Comparison of ENCODE assay signal across 8 mouse cellular contexts in the genomic region with DNA sequence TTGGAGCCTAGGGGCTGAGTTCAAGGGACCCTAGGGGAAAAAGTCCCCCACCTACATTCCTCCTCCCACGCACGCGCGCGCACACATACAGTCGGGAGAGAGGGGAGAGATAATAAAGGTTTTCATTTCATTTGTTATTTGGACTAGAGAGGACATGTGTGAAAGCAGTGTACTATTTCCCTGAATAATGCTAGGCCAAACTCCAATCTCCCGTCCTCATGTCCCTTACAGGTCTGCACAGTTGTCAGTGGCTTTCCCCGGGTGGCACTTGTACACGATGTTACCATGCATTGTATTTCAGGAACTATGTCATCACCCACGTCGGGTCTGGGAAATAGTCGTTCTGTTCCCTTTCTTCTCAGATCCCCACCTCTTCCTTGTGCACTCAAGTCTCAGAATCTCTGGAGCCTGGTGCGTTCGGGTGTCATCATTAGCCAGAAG. TPM values are rescaled to one million over a fixed set of nuclear protein-coding genes. Genes with fewer than 3 reads are reported as not detected.
DNase-seq lines count a peak whose midpoint lies in the region; ATAC-seq and TF ChIP-seq lines count a peak whose summit lies in the region.

No protein-coding gene starts in this region.

- peak overlapping the region; percentile 69 for H3K4me3 ChIP-seq in cerebellum, adult 2 months (replicated peaks; ENCODE audit: insufficient read depth, low read depth, low read length)
- H3K4me3 ChIP-seq in thymus, adult 2 months (ENCODE audit: control insufficient read depth, insufficient read depth, low read length) = peak overlapping the region; percentile 67
- H3K4me3 ChIP-seq in intestine, embryonic 15.5 days (replicated peaks) = peak overlapping the region; percentile 84
- H3K4me3 ChIP-seq in midbrain, embryonic 10.5 days = peak overlapping the region; percentile 74

- peak overlapping the region; percentile 95 for H3K9ac ChIP-seq in intestine, embryonic 15.5 days

- H3K9me3 ChIP-seq in intestine, embryonic 15.5 days = no peaks in the 10 kb centered on the region
- H3K9me3 ChIP-seq in midbrain, embryonic 10.5 days (replicated peaks) = 0 out of 2 replicates have a peak, but pooled peaks cover 3% of the 10 kb centered on the region

- ATAC-seq in cerebellum, adult (ENCODE audit: insufficient number of reproducible peaks, low FRiP score, low TSS enrichment) = no peak
- ATAC-seq in intestine, embryonic 15.5 days = peak; percentile 11

- WGBS in cerebellum, adult 2 months = 23% methylated on average over 14 of the region's 14 CpGs
- 15% methylated on average over 14 of the region's 14 CpGs for WGBS in thymus, adult 2 months
- 6% methylated on average over 14 of the region's 14 CpGs for WGBS in intestine, embryonic 15.5 days
- WGBS in midbrain, embryonic 10.5 days = 4% methylated on average over 14 of the region's 14 CpGs

- no peak for TF ChIP-seq POLR2A in cerebellum, adult 2 months (IDR thresholded peaks at IDR 0.05; ENCODE audit: borderline replicate concordance, insufficient read depth, low read length)
- no peak for TF ChIP-seq POLR2A in thymus, adult 2 months (IDR thresholded peaks at IDR 0.05; ENCODE audit: control insufficient read depth, extremely low read depth, insufficient read depth, low read length, poor library complexity)

- no peaks in the 10 kb centered on the region for H3K4me1 ChIP-seq in cerebellum, adult 2 months (ENCODE audit: control insufficient read depth, insufficient read depth, low read length)
- H3K4me1 ChIP-seq in thymus, adult 2 months (replicated peaks; ENCODE audit: control insufficient read depth, insufficient read depth, low read length) = peaks cover 40% of the 10 kb centered on the region
- H3K4me1 ChIP-seq in intestine, embryonic 15.5 days (replicated peaks) = peaks cover 29% of the 10 kb centered on the region
- peaks cover 71% of the 10 kb centered on the region for H3K4me1 ChIP-seq in midbrain, embryonic 10.5 days

- TF ChIP-seq CTCF in cerebellum, adult 2 months (IDR thresholded peaks at IDR 0.05; ENCODE audit: borderline replicate concordance, insufficient read depth, low read depth, low read length) = no peak
- TF ChIP-seq CTCF in thymus, adult 2 months (IDR thresholded peaks at IDR 0.05; ENCODE audit: borderline replicate concordance, control insufficient read depth, extremely low read depth, insufficient read depth, low read length, poor library complexity) = no peak

- H3K27me3 ChIP-seq in cerebellum, adult 2 months (ENCODE audit: control insufficient read depth, insufficient read depth, low read length) = no peaks in the 10 kb centered on the region
- H3K27me3 ChIP-seq in thymus, adult 2 months (ENCODE audit: control insufficient read depth, insufficient read depth, low read length) = no peaks in the 10 kb centered on the region
- H3K27me3 ChIP-seq in intestine, embryonic 15.5 days (replicated peaks) = no peaks in the 10 kb centered on the region
- H3K27me3 ChIP-seq in midbrain, embryonic 10.5 days (ENCODE audit: low read depth, poor library complexity, severe bottlenecking) = peaks cover 36% of the 10 kb centered on the region

- no peak overlapping the region for H3K27ac ChIP-seq in cerebellum, adult 2 months (ENCODE audit: insufficient read depth, low read length)
- H3K27ac ChIP-seq in thymus, adult 2 months (ENCODE audit: control insufficient read depth, insufficient read depth, low read length) = no peak overlapping the region
- H3K27ac ChIP-seq in intestine, embryonic 15.5 days = peak overlapping the region; percentile 95
- peak overlapping the region; percentile 94 for H3K27ac ChIP-seq in midbrain, embryonic 10.5 days (replicated peaks)

- peak overlapping the region; percentile 76 for H3K4me2 ChIP-seq in intestine, embryonic 15.5 days (replicated peaks)

- H3K36me3 ChIP-seq in thymus, adult 2 months (ENCODE audit: control insufficient read depth, insufficient read depth, low read length) = no peaks in the 10 kb centered on the region
- H3K36me3 ChIP-seq in intestine, embryonic 15.5 days = no peaks in the 10 kb centered on the region
- no peaks in the 10 kb centered on the region; the same call in 1 of the 2 replicates for H3K36me3 ChIP-seq in midbrain, embryonic 10.5 days

- peak in 1 of 2 experiments; percentile 10 for DNase-seq in cerebellum, adult 2 months
- DNase-seq in thymus, adult 2 months = no peak
- no peak for DNase-seq in thymus, postnatal 0 days (ENCODE audit: low spot score)
- no peak for DNase-seq in midbrain, embryonic 10.5 days (ENCODE audit: low spot score)
- DNase-seq in frontal cortex, postnatal 14 days (ENCODE audit: low spot score in 2 of 2) = no peak
- no peak for DNase-seq in ovary, postnatal 14 days (ENCODE audit: low spot score)

RNA-seq across cellular contexts. Expression of a gene that starts 0.5 kb away (rescaled TPM):
- 8.4 and 9.7 TPM in 2 replicates for polyA plus RNA-seq in cerebellum, adult 2 months (2012; rRNA removed)
- 26.1 and 30.9 TPM in 2 replicates for polyA plus RNA-seq in thymus, adult 2 months (2012; rRNA removed)
- polyA plus RNA-seq in thymus, postnatal 0 days (2015; fragmentation: Nextera tagmentation; extraction: Ambion mirVana) = 5.1 and 6.3 TPM in 2 replicates
- 7.2 and 7.7 TPM in 2 replicates for polyA plus RNA-seq in intestine, embryonic 15.5 days (2015; fragmentation: Nextera tagmentation; extraction: Ambion mirVana)
- 5.9 and 6.3 TPM in 2 replicates for polyA plus RNA-seq in midbrain, embryonic 10.5 days (2016; fragmentation: Nextera tagmentation; extraction: Ambion mirVana)

Comparison
In these comparisons a context has a peak if more than half of its experiments do, and no peak if none do; other contexts are left out.
1. H3K27ac ChIP-seq: peak in intestine, embryonic 15.5 days (single experiment) and midbrain, embryonic 10.5 days (single experiment); none in cerebellum, adult 2 months (single experiment) and thymus, adult 2 months (single experiment).
2. Peak in every context shown above with its lines, with median percentiles within 50 percentile points of each other: H3K4me3 ChIP-seq.